Mouse (Mus musculus) bone marrow macrophage, adult 2 months (primary cell): ENCODE data around the gene Gpr61.

ENCODE experiments used
- CTCF ChIP-seq: IDR thresholded peaks from 2 replicates; pipeline ENCODE4 v1.5.1; 2012; ENCODE audit warnings: low read depth, mild to moderate bottlenecking, low read length, moderate library complexity
- POLR2A ChIP-seq: IDR thresholded peaks from 2 replicates; pipeline ENCODE4 v1.6.1; 2012; ENCODE audit warnings: mild to moderate bottlenecking, low read depth, low read length, borderline replicate concordance

DNA sequence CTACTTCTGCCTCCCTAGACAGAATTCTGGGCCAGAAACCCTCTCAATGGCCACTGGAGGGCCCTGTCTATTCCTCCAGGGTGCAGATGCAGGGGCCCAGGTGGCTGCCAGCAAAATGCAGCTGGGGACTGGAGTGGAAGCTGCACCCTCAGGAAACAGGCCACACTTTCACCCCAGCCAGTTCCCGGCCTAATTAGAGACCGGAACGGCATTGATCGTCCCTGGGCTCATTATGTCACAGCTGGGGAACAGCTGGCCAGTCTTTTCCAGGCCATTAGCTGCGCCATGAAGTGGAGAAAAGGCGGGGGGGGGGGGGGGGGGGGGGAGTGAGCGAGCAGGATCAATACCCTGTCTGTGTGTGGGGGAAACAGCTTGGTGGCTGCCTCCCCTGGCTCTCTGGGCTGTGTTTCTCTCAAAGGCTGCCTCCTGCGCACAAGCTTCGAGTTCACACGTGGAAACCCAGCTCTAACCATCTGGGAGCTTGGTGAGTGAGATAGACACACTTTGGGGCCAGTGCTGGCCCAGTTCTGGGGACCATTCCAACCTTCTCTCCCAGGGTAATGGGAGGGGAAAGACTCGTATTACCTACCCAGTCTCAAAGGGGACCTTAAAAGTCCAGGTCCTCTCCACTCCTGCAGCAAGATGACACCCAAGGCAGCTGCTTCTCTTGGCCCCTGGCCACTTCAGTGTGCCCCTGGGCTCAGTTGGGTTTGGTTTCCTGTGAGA lies 12.0 kb upstream of the Gpr61 start:
- TF ChIP-seq CTCF: no peak
- no peak for TF ChIP-seq POLR2A
